Mouse (Mus musculus): ENCODE measurements around the gene Eva1a. TPM values are rescaled to one million over a fixed set of nuclear protein-coding genes. Genes with fewer than 3 reads are reported as not detected.
A peak's percentile ranks its signal among the peaks of the same experiment; 100 is the strongest.

Gene Eva1a
- polyA plus RNA-seq, 1 experiment = 3.9 TPM

DNA sequence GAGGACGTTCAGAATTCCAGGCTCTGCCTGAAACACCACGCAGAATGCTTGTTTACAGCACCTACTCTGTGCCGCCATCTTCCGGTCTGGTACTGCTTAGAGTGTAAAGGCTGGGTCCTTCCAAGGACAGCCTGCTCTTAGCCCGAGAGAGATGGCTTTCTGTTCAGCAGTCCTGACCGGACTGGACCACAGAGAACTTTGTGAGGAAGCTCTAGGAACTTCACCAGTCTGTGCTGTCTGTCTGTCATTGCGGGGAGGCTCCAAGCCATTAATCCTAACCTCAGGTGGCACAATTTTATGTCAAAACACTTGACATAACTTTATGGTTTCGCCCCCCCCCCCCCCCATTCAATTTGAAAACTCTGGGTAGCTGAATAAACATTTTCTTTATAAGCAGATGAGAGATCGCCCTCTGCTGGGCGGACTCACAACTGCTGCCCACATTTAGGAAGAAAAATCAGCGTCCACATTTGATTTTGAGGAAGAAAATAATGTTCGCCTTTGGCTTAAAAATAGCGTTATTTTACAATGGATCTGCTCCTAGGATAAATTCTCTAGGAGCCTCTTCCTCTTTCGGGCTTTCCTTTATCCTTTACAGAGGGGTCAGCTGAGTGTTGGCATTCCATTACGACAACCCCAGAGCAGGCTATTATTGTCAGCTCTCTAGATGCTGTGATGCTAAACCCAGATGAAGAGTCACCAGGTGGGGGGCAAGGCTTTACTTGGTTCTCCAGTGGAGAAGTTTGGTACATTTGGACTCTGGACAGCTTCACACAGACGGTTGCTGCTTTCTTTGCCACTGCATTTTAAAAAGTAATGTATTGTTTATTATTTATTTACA is 78.7 kb downstream of the Eva1a start:
- H3K27ac ChIP-seq (ENCODE audit: insufficient read depth, low read depth, low read length) = no peak overlapping the region
- WGBS = 16% methylated on average over 16 of the region's 16 CpGs
- H3K36me3 ChIP-seq (ENCODE audit: control insufficient read depth, insufficient read depth, low read length) = no peaks in the 10 kb centered on the region
- H3K4me3 ChIP-seq (ENCODE audit: low read depth, low read length) = no peak overlapping the region
- H3K27me3 ChIP-seq (ENCODE audit: control insufficient read depth, insufficient read depth, low read length) = no peaks in the 10 kb centered on the region
- no peaks in the 10 kb centered on the region for H3K4me1 ChIP-seq (ENCODE audit: control insufficient read depth, insufficient read depth, insufficient read length, low read length)
- TF ChIP-seq POLR2A (IDR thresholded peaks at IDR 0.05; ENCODE audit: low read depth, low read length) (no peak), CTCF (IDR thresholded peaks at IDR 0.05; ENCODE audit: extremely low read depth, insufficient read length, insufficient replicate concordance, low read depth, low read length) (peak; percentile 51; the same call in 1 of the 2 replicates)

DNA sequence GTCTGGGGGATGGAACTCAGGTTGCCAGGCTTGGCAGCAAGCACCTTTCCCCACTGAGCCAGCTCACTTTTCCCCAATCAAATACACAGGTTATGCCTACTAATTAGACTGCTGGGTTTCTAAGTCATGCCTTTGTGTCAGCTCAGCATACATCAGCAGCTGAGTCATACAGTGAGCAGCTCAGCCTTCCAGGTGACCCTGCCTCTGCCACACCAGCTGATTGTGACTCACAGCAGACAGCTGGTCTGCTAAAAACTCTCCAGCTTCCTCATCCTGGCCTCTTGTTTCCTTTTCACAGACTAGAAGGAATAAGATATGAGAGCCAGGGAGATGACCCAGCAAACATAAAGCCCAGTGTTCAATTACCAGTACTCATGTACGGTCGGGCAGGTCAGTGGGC is 84.3 kb downstream of the Eva1a start:
- 73% methylated on average over 2 of the region's 2 CpGs for WGBS
- no peak overlapping the region for H3K27ac ChIP-seq (ENCODE audit: insufficient read depth, low read depth, low read length)

GRCm38 (mm10) chr6:82127827-82128226 is 87.0 kb downstream of the Eva1a start:
- H3K36me3 ChIP-seq (ENCODE audit: control insufficient read depth, insufficient read depth, low read length) = no peaks in the 10 kb centered on the region
- WGBS = 73% methylated on average over 9 of the region's 9 CpGs
- no peaks in the 10 kb centered on the region for H3K4me1 ChIP-seq (ENCODE audit: control insufficient read depth, insufficient read depth, insufficient read length, low read length)
- no peak overlapping the region for H3K4me3 ChIP-seq (ENCODE audit: low read depth, low read length)
- no peaks in the 10 kb centered on the region for H3K27me3 ChIP-seq (ENCODE audit: control insufficient read depth, insufficient read depth, low read length)
- TF ChIP-seq CTCF (IDR thresholded peaks at IDR 0.05; ENCODE audit: extremely low read depth, insufficient read length, insufficient replicate concordance, low read depth, low read length) = no peak
- no peak for TF ChIP-seq POLR2A (IDR thresholded peaks at IDR 0.05; ENCODE audit: low read depth, low read length)
- no peak overlapping the region for H3K27ac ChIP-seq (ENCODE audit: insufficient read depth, low read depth, low read length)

More for the DNA sequence above, 84.3 kb downstream of the Eva1a start:
- no peak overlapping the region for H3K4me3 ChIP-seq (ENCODE audit: low read depth, low read length)
- H3K4me1 ChIP-seq (ENCODE audit: control insufficient read depth, insufficient read depth, insufficient read length, low read length) = no peaks in the 10 kb centered on the region
- H3K27me3 ChIP-seq (ENCODE audit: control insufficient read depth, insufficient read depth, low read length) = no peaks in the 10 kb centered on the region
- no peak for TF ChIP-seq POLR2A (IDR thresholded peaks at IDR 0.05; ENCODE audit: low read depth, low read length)
- no peak for TF ChIP-seq CTCF (IDR thresholded peaks at IDR 0.05; ENCODE audit: extremely low read depth, insufficient read length, insufficient replicate concordance, low read depth, low read length)
- H3K36me3 ChIP-seq (ENCODE audit: control insufficient read depth, insufficient read depth, low read length) = no peaks in the 10 kb centered on the region

DNA sequence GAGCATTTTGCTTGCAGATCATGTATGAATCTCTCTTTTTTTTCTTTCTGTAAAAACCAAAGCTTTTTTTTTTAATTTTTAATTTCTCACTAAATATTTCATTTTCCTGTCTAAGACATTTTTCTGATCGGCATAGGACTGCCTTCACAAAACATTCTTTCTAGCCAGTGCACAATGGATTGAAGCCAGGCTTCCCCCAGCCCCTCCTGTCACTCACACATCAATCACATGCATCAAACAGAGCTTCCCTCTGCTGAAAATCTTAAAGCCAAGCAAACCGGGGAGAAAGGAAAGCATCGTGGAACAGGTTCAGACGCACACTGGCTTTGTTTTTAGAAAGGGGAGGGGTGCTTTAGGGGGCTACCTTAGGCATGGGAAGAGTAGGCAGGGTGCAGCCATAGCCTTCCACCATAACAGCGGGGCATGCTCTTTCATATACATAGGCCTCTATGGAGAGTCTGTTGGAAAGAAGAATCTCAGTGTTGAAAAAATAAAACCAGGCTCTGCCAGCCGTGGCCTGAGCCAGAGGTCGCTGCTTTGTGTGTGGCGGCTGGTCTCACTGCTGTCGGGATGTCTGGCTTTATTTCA is 88.9 kb downstream of the Eva1a start:
- Histone ChIP-seq H3K27me3 (ENCODE audit: control insufficient read depth, insufficient read depth, low read length) (no peaks in the 10 kb centered on the region), H3K4me3 (ENCODE audit: low read depth, low read length) (no peak overlapping the region), H3K27ac (ENCODE audit: insufficient read depth, low read depth, low read length) (no peak overlapping the region), H3K4me1 (ENCODE audit: control insufficient read depth, insufficient read depth, insufficient read length, low read length) (no peaks in the 10 kb centered on the region), H3K36me3 (ENCODE audit: control insufficient read depth, insufficient read depth, low read length) (no peaks in the 10 kb centered on the region)
- TF ChIP-seq CTCF (IDR thresholded peaks at IDR 0.05; ENCODE audit: extremely low read depth, insufficient read length, insufficient replicate concordance, low read depth, low read length) (no peak), POLR2A (IDR thresholded peaks at IDR 0.05; ENCODE audit: low read depth, low read length) (no peak)
- WGBS = 68% methylated on average over 9 of the region's 9 CpGs

DNA sequence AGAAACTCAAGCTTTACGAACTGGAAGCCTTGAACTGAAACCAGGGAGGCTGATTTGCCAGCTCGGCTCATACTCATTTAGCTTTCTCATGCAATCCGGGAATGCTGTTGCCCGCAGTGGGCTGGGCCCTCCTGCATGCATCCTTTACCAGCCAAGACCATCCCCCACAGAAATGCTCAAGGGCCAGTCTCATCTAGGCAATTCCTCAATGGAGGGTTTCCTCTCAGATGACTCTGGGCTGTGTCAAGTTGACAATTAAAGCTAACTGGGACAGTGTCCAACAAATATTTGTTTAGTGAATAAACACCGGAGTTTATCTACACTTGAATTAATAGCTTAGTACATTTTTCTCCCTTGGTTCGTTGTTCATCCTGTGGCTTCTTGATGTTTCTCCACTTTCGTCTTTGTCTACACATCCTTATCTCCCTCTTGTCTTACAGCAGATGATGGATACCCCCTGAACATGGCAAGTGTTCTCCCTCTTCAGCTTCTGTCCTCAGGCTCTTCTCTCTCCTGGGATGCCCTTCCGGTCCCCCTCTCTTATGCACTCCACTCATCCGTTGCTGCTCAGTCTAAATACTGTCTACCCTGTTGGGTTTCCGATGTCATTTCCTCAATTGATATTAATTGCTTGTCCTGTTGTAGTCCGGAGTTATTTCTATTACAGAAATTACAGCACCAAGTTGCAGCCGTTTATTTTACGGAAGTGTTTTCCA is 92.2 kb downstream of the Eva1a start:
- H3K4me3 ChIP-seq (ENCODE audit: low read depth, low read length) = no peak overlapping the region
- TF ChIP-seq POLR2A (IDR thresholded peaks at IDR 0.05; ENCODE audit: low read depth, low read length) = no peak
- TF ChIP-seq CTCF (IDR thresholded peaks at IDR 0.05; ENCODE audit: extremely low read depth, insufficient read length, insufficient replicate concordance, low read depth, low read length) = no peak
- WGBS = 41% methylated on average over 13 of the region's 13 CpGs
- peak overlapping the region; percentile 22; the same call in 1 of the 2 replicates for H3K27ac ChIP-seq (ENCODE audit: insufficient read depth, low read depth, low read length)
- no peaks in the 10 kb centered on the region for H3K27me3 ChIP-seq (ENCODE audit: control insufficient read depth, insufficient read depth, low read length)
- H3K36me3 ChIP-seq (ENCODE audit: control insufficient read depth, insufficient read depth, low read length) = no peaks in the 10 kb centered on the region
- no peaks in the 10 kb centered on the region for H3K4me1 ChIP-seq (ENCODE audit: control insufficient read depth, insufficient read depth, insufficient read length, low read length)

DNA sequence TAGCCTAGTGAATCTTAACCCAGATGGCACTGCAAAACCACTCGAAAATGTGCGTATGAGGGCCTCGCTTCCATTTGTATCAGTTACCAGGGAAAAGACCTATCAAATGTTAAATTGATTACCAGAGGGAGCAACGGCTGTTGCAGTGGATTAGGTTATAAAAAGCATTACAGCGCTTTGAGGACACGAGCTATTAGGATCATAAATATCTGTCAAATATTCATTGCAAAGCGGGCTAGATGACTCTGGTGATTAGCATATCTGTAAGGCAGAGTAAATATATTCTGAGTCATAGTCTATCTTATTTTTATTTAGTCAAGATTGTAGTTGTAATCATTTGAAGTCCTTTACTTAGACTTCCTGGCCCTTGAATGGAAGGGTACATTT is 92.7 kb downstream of the Eva1a start:
- Histone ChIP-seq H3K4me3 (ENCODE audit: low read depth, low read length) (no peak overlapping the region), H3K27me3 (ENCODE audit: control insufficient read depth, insufficient read depth, low read length) (no peaks in the 10 kb centered on the region), H3K4me1 (ENCODE audit: control insufficient read depth, insufficient read depth, insufficient read length, low read length) (no peaks in the 10 kb centered on the region), H3K27ac (ENCODE audit: insufficient read depth, low read depth, low read length) (no peak overlapping the region), H3K36me3 (ENCODE audit: control insufficient read depth, insufficient read depth, low read length) (no peaks in the 10 kb centered on the region)
- WGBS = 25% methylated on average over 7 of the region's 7 CpGs
- no peak for TF ChIP-seq POLR2A (IDR thresholded peaks at IDR 0.05; ENCODE audit: low read depth, low read length)
- no peak for TF ChIP-seq CTCF (IDR thresholded peaks at IDR 0.05; ENCODE audit: extremely low read depth, insufficient read length, insufficient replicate concordance, low read depth, low read length)
